Mouse (Mus musculus) intestine, embryonic 14.5 days (tissue): ENCODE data around the gene Rpl10a. TPM values are rescaled to one million over a fixed set of nuclear protein-coding genes. Genes with fewer than 3 reads are reported as not detected.
A peak's percentile ranks its signal among the peaks of the same experiment; 100 is the strongest.
"Not testable (repeated sequence)": the region's sequence is repeated elsewhere in the genome, so short reads cannot be mapped to it uniquely, and the experiment has no call there.

Experiments used
- ATAC-seq: fragments of 200-750 bp; cut with Nextera tagmentation; replicated peaks from 2 replicates; pipeline ENCODE4 v1.8.0; 2017; ENCODE audit warnings: low read depth, moderate number of reproducible peaks, moderate TSS enrichment, moderate library complexity; ENCODE audit not compliant: low FRiP score, low TSS enrichment
- DNase-seq: peaks from one replicate; pipeline ENCODE4 v3.0.0-alpha.2; 2018; ENCODE audit warnings: low spot score
- H3K27ac ChIP-seq: fragments of 300-500 bp; sonication (generic); 2 replicates; pipeline ENCODE4 v1.5.1; 2014; ENCODE audit warnings: low read depth, mild to moderate bottlenecking, control low read depth
- H3K27me3 ChIP-seq: fragments of 300-500 bp; sonication (generic); replicated peaks from 2 replicates; pipeline ENCODE4 v1.6.1; 2014; ENCODE audit warnings: low read length, control low read depth; ENCODE audit not compliant: control insufficient read depth, insufficient read depth
- H3K36me3 ChIP-seq: fragments of 300-500 bp; sonication (generic); 2 replicates; pipeline ENCODE4 v1.6.1; 2014; ENCODE audit warnings: low read length, control low read depth; ENCODE audit not compliant: control insufficient read depth, insufficient read depth
- H3K4me1 ChIP-seq: fragments of 300-500 bp; sonication (generic); replicated peaks from 2 replicates; pipeline ENCODE4 v1.6.1; 2014; ENCODE audit warnings: low read length, control low read depth, mixed read lengths; ENCODE audit not compliant: control insufficient read depth, insufficient read depth
- H3K4me2 ChIP-seq: fragments of 300-500 bp; sonication (generic); 2 replicates; pipeline ENCODE4 v1.6.1; 2014; ENCODE audit warnings: low read length
- H3K4me3 ChIP-seq: fragments of 300-500 bp; sonication (generic); 2 replicates; pipeline ENCODE4 v1.5.1; 2014; ENCODE audit warnings: low read depth, low read length, control low read depth, mixed read lengths
- H3K9ac ChIP-seq: fragments of 300-500 bp; sonication (generic); 2 replicates; pipeline ENCODE4 v1.6.1; 2014; ENCODE audit warnings: mild to moderate bottlenecking, low read length
- H3K9me3 ChIP-seq: fragments of 300-500 bp; sonication (generic); 2 replicates; pipeline ENCODE4 v1.6.1; 2016; ENCODE audit warnings: low read length, control low read depth; ENCODE audit not compliant: control insufficient read depth
- WGBS: fragments of 180-500 bp; shearing (Covaris S2); extraction: QIAGEN DNeasy Blood & Tissue Kit; methylation state at CpG from one replicate; pipeline ENCODE4 v1.1.7; 2014; 5-methylcytosine and 5-hydroxymethylcytosine counted together
- polyA plus RNA-seq: library from polyadenylated mRNA; unstranded; fragments of >200 nt; fragmentation: Nextera tagmentation; extraction: Ambion mirVana; gene quantifications from 2 replicates; pipeline ENCODE4 v1.2.1, GENCODE M21; 2014

Gene Rpl10a
- polyA plus RNA-seq, 1 experiment from 2014 or later = 955 TPM

DNA sequence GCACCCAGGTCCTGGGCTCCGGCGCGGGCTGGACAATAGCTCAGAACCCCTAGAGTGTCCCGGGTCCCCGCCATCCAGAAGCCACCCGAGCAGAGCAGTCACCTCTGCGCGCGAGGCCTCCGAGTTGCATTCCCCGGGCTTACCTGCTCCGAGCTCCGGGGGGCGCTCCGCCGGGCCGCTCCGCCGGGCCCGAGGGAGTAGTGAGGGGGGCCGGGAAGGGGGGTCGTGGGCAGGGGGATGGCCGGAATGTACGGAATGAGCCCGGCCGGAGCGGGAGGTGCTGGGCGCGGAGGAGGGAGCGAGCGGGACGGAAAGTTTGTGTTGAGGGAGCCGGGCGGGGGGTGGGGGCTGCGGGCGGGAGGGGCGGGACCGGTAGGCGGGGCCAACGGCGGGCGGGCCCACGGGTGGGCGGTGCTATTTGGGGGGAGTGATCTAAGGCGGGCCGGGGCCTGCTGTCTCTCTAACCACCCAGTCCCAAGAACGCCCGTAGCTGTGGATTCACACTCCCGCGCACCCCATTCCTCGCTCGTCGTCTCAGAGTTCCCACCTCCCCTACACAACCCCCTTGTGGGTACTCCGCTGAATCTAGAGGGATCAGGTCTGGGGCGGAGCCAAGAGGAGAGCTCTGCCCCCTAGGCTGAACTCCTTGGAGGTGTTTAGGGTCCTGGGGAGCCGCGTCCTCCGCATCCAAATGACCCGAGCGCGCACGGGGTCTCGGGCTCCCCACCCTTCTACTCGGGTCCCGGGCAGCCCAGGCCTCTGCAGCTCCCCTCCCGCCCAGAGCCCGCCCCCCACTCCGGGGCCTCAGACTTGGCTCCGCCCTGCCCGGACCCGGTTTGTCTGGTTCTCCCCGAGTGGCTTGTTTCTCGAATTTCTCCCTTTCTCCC is 22.4 kb downstream of the Rpl10a start, which contains the start of gene Tead3:
Tead3 (minus strand) TSS at position 352 of the 887 bp plus-strand sequence.
- no peaks in the 10 kb centered on the region for H3K27me3 ChIP-seq
- ATAC-seq (peak; percentile 88), DNase-seq (peak; percentile 96)
- H3K27ac ChIP-seq = peak within 1 kb of the TSS; percentile 99
- peak within 1 kb of the TSS; percentile 79 for H3K9ac ChIP-seq
- peaks cover 43% of the 10 kb centered on the region for H3K4me1 ChIP-seq
- H3K9me3 ChIP-seq = no peaks in the 10 kb centered on the region
- no peaks in the 10 kb centered on the region for H3K36me3 ChIP-seq
- H3K4me2 ChIP-seq = peak within 1 kb of the TSS; percentile 94
- under 1% methylated on average over 55 of the region's 73 CpGs for WGBS
- H3K4me3 ChIP-seq = peak within 1 kb of the TSS; percentile 82

DNA sequence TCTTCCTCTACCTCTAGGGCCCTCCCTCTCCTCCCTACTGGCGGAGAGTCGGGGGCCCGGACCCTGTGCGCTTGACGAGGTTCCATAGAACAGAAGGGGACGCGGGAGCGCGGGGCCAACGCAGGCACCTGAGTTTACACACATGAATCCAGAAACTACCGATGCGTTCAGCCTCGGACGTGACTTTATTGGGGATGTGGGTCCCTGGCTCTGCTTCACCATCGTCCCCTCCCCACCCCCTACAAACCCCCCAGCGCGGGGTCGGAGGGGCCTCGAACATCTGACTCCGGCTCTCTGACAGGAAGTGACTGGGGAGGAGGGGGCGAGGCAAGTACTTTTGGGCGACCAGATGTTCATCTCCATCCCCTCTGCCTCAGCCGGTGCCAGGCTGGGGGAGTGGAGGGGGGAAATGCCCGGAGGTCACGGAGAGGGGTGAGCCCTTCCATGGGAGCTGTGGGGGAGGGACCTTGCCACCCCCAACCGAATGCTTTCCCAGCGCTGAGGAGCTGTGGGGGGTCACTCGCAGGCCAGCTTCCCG is 23.2 kb downstream of the Rpl10a start:
- DNase-seq (no peak), ATAC-seq (no peak)
- peak overlapping the region; percentile 94 for H3K4me2 ChIP-seq
- peak overlapping the region; percentile 79 for H3K9ac ChIP-seq
- no peaks in the 10 kb centered on the region for H3K27me3 ChIP-seq
- no peaks in the 10 kb centered on the region for H3K9me3 ChIP-seq
- peak overlapping the region; percentile 82 for H3K4me3 ChIP-seq
- H3K36me3 ChIP-seq = no peaks in the 10 kb centered on the region
- peak overlapping the region; percentile 99 for H3K27ac ChIP-seq
- WGBS = under 1% methylated on average over 29 of the region's 29 CpGs
- H3K4me1 ChIP-seq = peaks cover 36% of the 10 kb centered on the region

DNA sequence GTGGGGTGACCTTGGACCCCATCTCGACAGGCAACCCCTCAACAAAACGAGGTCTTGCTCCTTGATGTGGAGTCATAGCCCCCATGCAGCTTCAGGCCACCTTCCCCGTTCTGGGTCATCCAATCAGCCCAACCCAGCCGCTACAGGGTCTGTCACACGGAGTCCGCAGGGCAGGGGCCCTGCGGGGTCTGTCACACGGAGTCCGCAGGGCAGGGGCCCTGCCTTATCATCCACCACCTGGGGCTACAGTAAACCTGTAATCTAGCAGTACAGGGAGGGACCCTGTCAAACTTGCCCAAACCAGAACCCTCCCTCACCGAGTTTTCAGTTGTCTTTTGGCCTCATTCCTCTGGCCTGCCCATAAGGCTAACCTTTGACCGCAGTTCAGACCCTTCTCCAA is 23.7 kb downstream of the Rpl10a start:
- Histone ChIP-seq H3K27ac (peak overlapping the region; percentile 99), H3K4me2 (peak overlapping the region; percentile 94), H3K9me3 (no peaks in the 10 kb centered on the region), H3K4me1 (peaks cover 32% of the 10 kb centered on the region), H3K4me3 (peak overlapping the region; percentile 82), H3K9ac (peak overlapping the region; percentile 79; the same call in 1 of the 2 replicates), H3K36me3 (no peaks in the 10 kb centered on the region), H3K27me3 (no peaks in the 10 kb centered on the region)
- WGBS = 22% methylated on average over 11 of the region's 11 CpGs
- ATAC-seq = no peak
- DNase-seq = no peak

DNA sequence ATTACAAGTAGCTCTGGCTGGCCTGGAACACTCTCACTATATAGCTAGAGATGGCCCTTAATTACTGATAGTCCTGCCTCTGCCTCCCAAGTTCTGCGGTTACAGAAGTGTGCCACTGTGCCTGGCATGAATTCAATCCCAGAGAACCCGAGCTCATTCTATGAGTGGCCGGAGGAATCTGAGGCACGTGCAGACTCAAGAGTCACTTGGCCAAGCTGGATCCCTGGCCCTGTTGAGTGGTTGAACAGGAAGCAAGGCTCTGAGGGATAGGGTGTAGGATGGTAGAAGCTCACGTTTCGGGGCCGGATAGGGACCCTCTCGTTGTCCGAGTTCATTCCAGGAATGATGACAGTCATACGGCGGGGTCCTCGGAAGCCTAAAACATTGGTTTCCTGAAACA is 27.6 kb downstream of the Rpl10a start:
- Histone ChIP-seq H3K4me1 (peaks cover 15% of the 10 kb centered on the region), H3K27me3 (0 out of 2 replicates have a peak, but pooled peaks cover 11% of the 10 kb centered on the region), H3K4me2 (no peak overlapping the region), H3K9ac (no peak overlapping the region), H3K9me3 (no peaks in the 10 kb centered on the region), H3K4me3 (no peak overlapping the region), H3K27ac (no peak overlapping the region), H3K36me3 (no peaks in the 10 kb centered on the region)
- WGBS = 91% methylated on average over 12 of the region's 12 CpGs
- ATAC-seq (no peak), DNase-seq (no peak)

DNA sequence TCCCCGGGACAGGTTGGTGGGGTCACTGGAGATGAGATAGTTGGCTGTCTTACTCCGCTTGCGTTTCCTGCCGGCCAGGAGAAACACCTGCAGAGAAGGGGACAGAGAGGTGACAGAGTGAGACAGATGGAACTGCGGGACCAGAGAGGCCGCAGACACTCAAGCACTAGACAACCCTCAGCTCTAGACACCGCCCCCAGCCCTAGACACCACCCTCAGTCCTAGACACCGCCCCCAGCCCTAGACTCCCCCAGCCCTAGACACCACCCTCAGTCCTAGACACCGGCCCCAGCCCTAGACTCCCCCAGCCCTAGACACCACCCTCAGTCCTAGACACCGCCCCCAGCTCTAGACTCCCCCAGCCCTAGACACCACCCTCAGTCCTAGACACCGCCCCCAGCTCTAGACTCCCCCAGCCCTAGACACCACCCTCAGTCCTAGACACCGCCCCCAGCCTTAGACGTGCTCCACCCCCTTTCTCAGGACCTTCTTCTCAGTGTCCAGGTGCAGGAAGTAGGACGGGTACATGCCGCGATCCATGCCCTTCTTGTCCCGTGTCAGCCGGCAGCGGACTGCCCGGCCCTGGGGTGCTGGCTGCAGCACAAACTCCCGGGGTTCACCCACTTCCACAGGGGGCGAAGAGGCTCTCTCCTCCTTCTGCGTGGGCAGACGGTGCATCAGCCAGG is 30.4 kb downstream of the Rpl10a start:
- H3K4me1 ChIP-seq = peaks cover 16% of the 10 kb centered on the region; the same call in 1 of the 2 replicates
- not testable (repeated sequence) for ATAC-seq, H3K9me3 ChIP-seq, H3K9ac ChIP-seq, H3K36me3 ChIP-seq, H3K4me2 ChIP-seq, H3K27ac ChIP-seq, DNase-seq, H3K4me3 ChIP-seq
- H3K27me3 ChIP-seq = peaks cover 28% of the 10 kb centered on the region
- WGBS = 18% methylated on average over 23 of the region's 24 CpGs

DNA sequence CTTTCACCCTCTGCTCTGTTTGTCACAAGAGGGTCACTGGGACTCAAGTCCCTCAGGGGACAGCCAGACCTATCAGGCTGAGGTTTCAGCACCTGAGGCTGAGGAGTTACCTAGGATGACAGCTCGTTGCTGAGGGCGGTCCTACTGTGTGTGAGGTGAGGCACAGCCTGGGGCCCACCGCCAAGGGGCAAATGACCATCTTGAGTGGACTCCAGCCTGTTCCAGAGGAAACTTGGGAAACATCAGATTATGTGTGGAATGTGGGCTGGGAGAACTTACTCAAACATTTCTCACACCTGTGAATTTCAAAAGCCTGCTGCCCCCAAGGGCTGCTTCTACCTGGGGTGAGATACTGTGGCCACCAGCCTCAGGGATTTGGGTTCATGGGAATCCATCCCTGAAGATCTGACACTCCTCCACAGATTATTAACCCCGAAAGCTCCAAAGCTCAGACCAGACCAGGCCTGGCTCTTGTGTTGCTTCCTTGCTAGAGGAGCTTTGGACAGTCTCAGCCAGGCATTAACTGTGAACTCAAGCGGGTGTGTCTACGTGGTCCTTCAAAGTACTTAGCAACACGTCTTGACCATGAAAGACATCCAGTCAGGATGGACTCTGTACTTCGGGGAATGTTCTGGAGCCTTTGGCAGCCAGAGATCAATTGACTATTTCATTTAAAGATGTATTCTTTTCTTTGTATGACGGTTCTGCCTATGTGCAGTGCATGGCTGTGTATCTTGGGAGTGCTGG is 32.4 kb downstream of the Rpl10a start:
- H3K4me2 ChIP-seq = no peak overlapping the region
- no peaks in the 10 kb centered on the region for H3K36me3 ChIP-seq
- WGBS = 77% methylated on average over 9 of the region's 9 CpGs
- H3K4me3 ChIP-seq = no peak overlapping the region
- H3K27me3 ChIP-seq = peaks cover 46% of the 10 kb centered on the region
- H3K4me1 ChIP-seq = peaks cover 20% of the 10 kb centered on the region; the same call in 1 of the 2 replicates
- ATAC-seq (no peak), DNase-seq (no peak)
- H3K9me3 ChIP-seq = no peaks in the 10 kb centered on the region
- no peak overlapping the region for H3K27ac ChIP-seq
- no peak overlapping the region for H3K9ac ChIP-seq

DNA sequence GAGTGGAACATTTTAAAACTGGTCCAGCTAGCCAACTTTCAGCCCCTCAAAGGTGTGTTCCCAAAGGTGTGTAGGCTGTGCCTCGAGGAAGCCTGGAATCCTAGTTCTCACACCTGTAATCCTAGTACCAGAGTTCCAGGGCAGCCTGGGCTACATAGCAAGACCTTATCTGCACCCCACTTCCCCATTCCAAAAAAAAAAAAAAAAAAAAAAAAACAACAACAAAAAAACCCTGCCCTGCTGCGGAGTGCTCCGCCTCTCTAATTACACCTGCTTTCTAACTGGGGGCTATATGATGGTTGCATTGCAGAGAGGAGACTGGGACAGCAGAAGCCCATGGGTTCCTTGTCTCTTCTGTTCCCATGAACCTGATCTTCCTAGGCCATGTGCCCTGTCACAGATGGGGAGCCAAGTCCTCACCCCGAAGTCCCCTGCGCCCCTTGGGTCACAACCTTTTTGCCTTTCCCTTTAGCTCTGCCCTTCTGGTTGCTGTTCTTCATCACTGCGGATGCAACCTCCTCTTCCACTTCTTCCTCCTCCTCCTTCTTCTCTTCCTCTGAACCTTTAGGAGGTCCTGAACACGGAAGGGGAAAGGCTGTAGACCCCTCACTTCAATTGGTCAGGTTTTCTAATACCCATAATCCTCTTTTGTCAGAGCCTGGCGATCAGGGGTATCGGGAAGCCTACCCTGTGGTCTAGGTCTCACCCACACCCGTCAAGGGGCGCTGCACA is 33.8 kb downstream of the Rpl10a start:
- ATAC-seq (no peak), DNase-seq (no peak)
- no peaks in the 10 kb centered on the region for H3K9me3 ChIP-seq
- peaks cover 46% of the 10 kb centered on the region for H3K27me3 ChIP-seq
- 39% methylated on average over 11 of the region's 11 CpGs for WGBS
- H3K4me1 ChIP-seq = peaks cover 20% of the 10 kb centered on the region; the same call in 1 of the 2 replicates
- H3K4me3 ChIP-seq = peak overlapping the region; percentile 31
- H3K9ac ChIP-seq = peak overlapping the region; percentile 27
- H3K36me3 ChIP-seq = no peaks in the 10 kb centered on the region
- H3K4me2 ChIP-seq = peak overlapping the region; percentile 53
- H3K27ac ChIP-seq = no peak overlapping the region
